Mouse (Mus musculus) kidney, postnatal 10 days (tissue): Measurements from ENCODE around the gene Gm10309.

Experiments used
- DNase-seq: peaks from one replicate; pipeline ENCODE4 v3.0.0; 2021; ENCODE audit warnings: mixed read lengths

Gene Gm10309

DNA sequence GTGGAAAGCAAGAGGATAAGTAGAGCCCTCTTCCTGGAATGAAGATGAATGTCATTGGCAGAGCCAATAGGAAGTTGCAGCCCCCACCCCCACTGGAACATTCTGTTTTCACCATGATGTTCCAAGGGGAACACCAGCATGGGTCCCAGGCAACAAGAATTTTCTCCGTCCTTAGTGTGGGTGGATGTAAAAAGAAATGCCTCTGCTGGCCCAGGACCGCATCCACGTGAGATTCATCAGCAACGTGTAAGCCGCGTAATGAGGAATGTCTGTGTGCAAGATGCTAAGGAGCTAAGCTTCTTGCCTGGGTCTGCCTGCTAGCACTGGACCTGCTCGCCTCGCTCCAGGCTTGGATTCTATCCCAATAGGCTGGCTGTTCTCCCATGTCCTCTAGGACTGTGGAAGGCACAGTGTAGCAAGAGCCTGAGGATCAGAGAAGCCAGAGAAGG lies at the start of gene Gm10309:
Gene Gm10309 (minus strand): TSS at position 50 of the 449 bp plus-strand sequence.
- peak; percentile 52 for DNase-seq

- no peak for DNase-seq
Observed at GRCm38 (mm10) chr17:86551995-86552394, 47.0 kb upstream of the Gm10309 start.

DNA sequence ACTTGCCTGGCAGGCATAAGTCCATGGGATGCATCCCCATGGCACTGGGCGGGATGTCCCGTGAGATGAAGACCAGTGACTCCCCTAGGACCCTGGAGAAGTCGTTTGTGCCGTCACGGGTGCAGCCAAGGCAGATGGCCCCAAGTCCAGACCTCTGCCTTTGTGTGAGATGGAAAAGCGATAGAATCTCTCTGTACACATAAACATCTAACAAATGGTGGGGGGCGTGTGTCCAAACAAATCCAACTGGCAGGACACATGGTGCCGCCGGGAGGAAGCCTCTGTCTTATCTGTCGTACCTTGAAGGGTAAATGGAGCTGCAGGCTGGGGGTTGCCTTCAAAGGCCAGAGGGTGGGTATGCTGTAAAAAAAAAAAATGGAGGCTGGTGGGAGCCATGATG lies 46.5 kb upstream of the Gm10309 start:
- DNase-seq, result no peak

- peak; percentile 43 for DNase-seq
Observed at GRCm38 (mm10) chr17:86549128-86549527, 44.1 kb upstream of the Gm10309 start.

GRCm38 (mm10) chr17:86546529-86546928 lies 41.5 kb upstream of the Gm10309 start:
- DNase-seq, result no peak

DNA sequence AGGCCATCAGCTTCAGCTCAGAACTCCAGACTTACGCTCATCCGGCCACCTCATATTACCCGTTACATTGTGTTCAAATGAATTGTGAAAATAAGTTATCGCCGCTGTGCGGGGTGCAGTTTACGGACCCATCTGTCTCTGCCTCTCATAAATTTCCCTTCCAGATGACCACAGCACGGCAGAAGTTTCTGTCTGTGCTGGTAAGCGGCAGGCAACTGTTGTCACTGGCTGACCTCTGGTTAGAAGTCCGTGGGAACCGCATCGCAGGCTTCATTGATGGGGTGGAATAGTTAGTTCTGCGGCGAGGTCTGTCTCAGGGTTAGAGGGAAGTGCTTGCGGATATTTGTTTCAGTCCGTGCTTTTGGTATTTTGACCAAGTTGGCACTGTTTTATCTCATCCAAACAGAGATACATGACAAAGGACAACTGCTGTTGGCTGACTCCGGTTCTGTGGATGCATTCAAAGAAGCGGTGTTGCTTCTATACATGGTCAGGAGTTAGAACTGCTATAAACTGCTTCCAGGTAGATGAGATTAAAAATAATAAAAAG lies 34.9 kb upstream of the Gm10309 start:
- peak; percentile 55 for DNase-seq

DNA sequence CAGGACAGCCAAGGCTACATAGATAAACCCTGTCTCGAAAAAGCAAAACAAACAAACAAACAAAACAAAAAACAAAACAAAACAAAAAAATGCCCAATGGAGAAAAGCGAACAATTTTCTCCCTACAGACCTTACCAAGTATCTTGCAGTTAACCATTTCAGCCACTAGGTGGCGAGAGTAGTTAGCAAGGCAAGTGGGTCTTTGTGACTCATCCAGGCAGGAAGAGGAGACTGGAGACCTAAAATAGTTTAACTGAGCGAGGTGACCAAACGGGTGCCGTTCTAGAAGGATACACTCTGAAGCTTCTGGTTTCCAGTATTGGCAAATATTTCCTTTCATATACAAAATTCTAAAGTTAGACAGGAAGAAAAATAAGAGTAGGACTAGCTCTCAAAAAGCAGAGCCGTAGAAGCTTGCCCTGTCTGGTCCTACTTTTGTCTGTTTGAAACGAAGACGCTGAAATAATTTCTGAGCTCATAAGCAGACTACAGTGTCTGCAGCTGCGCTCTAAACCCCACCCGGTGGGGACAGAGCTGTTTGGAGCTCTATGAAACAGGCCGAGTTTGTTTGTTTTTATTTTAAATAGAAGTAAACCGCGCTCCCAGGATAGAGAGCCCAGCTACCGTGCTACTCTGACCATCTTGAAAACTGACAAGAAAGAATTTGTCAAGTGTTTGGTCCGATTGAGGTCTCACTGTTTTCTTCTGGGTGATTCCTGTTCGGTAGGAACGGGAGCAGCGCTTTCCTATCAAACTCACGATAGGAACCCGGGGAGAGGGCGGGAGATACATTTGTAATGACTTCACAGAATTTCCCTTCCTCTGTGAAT lies 31.0 kb upstream of the Gm10309 start:
- DNase-seq, result peak; percentile 91

DNA sequence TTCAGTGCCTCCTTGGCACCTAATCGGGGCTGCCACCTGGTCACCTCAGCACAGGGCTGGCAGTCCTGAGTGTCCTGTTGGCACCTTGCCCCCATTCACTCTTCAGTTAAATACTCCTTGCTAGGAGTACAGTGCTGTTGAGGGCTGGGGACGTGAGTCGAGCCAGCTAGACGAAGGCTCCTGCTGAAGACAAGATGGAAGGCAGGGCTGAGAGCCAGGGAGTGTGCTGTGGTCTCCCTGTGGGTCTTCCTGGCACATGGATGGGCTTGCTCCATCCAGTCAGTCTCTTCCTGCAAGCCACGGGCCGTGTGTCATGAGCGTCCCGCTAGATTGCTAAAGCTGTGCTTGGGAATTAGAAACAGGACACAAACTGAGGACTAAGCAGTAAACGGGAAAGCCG lies 30.1 kb upstream of the Gm10309 start:
- peak; percentile 55 for DNase-seq

DNA sequence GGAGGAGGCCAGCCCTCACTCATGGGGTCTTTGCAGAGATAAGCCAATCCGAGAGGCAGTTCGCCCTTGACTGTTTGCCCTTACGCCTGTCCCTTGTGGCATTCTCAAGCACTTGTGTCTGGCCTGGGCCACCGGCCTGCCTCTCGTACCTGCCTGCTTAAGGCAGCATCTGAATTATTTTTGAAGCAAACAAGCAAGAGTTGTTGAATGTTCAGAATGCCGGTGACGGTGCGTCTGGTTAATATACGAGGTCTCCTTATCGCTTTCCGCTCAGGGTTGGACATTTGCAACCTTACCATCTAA lies 28.5 kb upstream of the Gm10309 start:
- no peak for DNase-seq

- peak; percentile 56 for DNase-seq
Observed at GRCm38 (mm10) chr17:86532783-86533548, 27.9 kb upstream of the Gm10309 start.

DNA sequence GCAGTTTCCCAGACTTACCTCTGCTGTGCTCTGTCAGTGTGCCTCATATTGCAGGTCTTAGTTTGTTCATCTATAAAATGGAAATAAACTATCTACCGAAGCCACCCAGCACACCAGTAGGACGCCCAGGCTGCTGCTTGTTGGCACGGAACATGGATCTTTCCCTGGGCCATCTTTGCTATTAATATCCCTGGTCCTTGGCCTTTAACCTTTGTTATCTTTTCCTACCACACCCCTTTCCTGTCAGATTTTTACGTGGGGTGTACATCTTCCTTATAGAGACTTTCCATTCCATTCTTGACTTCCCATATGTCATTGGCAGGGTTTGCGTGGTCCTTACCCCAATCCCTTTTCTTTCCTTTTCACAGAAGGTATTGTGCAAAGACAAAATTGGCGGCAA lies 26.2 kb upstream of the Gm10309 start:
- no peak for DNase-seq

DNA sequence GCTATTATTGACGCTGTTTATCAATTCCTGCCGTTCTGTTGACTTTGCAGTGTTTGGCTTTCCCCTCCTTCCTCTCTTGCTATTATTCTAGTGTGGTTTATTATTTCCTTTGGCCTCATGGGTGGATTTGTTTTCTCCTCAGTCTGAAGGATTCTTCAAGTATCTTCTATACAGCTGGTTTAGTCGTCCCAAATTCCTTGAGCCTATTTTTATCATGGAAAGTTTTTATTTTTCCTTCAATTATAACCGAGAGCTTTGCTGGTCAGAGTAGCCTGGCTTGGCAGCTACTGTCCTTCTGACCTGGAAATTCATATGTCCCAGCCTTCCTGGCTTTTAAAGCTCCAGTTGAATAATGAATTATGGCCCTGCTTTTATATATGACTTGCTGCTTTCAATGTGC lies 24.4 kb upstream of the Gm10309 start:
- peak; percentile 37 for DNase-seq

- no peak for DNase-seq
Observed at GRCm38 (mm10) chr17:86529003-86529402, 24.0 kb upstream of the Gm10309 start.

- no peak for DNase-seq
Observed at GRCm38 (mm10) chr17:86527298-86527697, 22.3 kb upstream of the Gm10309 start.

DNA sequence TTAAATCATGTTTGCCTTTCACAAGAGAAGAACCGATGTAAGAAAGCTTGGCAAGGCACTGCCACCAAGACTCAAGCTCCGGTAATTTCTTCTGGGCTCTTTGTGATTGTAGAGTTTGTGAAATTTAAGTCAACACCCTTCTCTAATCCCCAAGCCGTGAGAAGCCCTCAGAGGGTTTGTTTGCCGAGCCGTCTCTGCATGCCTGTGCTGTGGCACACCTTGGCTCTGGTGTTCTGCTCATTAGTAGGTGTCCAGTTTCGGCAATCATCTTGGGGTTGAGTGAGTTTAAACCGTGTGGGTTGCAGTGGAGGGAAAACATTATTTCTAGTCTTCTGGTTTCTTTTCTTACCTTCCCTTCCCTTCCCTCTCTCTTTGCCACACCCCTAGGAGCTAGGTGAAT lies 21.0 kb upstream of the Gm10309 start:
- no peak for DNase-seq

- DNase-seq, result no peak
Observed at GRCm38 (mm10) chr17:86525075-86525474, 20.0 kb upstream of the Gm10309 start.

DNA sequence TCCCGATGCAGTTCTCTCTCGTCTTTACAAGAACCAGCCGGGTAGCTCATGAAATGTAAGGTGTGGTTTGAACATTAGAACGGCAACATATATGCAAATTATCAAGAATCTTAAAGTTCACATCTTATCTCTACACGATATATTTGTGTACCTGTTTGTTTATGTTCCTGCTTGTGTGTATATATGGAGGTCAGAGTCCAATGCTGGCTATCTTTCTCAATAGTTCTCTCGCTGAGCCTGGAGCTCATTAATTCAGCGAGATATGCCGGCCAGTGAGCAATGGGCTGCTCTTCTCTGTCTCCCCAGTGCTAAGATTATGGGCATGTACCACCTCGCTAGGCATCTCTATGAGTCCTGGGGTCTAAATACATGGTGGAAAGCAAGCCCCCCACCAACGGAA lies 18.8 kb upstream of the Gm10309 start:
- DNase-seq, result no peak

DNA sequence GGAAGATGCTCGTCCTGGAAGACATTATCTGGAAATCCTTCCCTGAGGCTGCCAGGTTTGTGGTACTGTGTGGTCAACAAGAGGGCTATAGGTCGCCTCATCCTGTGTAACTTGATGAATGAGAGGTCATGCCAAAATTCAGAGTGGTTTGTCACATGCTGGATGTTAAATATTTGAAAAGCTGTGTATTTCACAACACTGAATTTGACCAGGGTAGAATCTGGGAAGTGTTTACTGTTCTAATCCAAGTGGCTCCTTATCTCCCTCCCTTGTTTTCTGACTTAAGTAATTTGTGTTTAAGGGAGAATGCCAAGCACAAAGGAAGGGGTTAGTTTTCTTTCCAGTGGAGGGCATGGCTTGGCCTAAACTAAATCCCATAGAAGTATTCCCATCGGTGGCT lies 18.3 kb upstream of the Gm10309 start:
- no peak for DNase-seq

DNA sequence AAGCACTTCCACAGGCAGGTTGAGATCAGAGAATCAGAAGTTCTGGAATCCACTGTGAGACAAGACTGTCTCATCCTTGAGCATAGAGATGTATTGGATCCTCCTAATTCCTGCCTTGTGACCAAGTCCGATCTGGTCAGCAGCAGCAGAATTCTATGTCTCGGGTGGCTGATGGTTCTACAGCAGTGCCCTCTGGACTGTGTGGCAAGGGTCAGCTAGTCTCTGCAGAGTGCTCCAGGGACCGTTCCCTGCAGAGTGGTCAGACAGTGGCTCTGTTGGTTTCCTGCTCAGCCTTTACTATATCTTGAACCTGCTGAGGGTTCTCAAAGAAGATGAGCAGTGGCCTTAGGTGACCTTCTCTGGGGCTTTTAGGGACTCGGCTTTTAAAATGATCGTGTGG lies 17.6 kb upstream of the Gm10309 start:
- DNase-seq, result no peak

- DNase-seq, result no peak
Observed at GRCm38 (mm10) chr17:86521252-86521651, 16.2 kb upstream of the Gm10309 start.

- DNase-seq, result no peak
Observed at GRCm38 (mm10) chr17:86518604-86519003, 13.6 kb upstream of the Gm10309 start.

- no peak for DNase-seq
Observed at GRCm38 (mm10) chr17:86516630-86517029, 11.6 kb upstream of the Gm10309 start.

DNA sequence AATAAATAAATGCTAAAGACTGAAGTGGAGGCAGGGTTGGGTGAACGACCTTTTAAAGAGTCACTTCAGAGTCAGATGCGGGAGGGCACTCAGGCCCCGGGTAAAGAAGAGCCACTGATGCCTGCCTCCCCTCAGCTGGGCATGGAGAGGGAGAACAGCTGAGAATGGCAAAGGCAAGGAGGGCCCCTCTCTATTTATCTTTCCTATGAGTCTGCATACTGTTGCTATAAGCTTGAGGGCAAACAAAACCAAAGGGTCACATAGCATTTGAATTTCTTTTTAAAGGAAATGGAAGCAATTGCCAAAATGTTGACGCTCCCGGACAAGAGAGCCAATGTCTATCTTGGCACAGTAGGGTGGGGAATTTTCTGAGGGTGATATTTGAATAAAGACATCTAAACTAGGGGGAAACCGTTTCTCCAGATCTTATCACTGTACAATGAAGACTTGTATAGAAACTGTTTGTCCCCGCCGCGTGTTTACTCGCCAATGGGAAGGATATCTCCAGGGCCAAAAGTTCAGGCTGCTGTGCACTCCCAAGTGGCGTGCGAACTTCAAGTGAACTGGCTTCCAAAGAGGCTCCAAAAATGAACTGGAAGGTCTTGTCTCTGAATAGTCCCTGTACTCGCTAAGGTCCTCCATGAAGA lies 10.1 kb upstream of the Gm10309 start:
- no peak for DNase-seq
